Mouse (Mus musculus) midbrain, embryonic 16.5 days (tissue): Measurements from ENCODE around the gene Atp10a. TPM values are rescaled to one million over a fixed set of nuclear protein-coding genes. Genes with fewer than 3 reads are reported as not detected.

Experiments
- ATAC-seq: fragments of 200-750 bp; cut with Nextera tagmentation; 2 replicates; pipeline ENCODE4 v1.8.0; 2017; ENCODE audit warnings: moderate TSS enrichment
- H3K27ac ChIP-seq: fragments of 300-500 bp; sonication (generic); 2 replicates; pipeline ENCODE4 v1.5.1; 2014; ENCODE audit warnings: mild to moderate bottlenecking, low read length, mixed read lengths
- H3K27me3 ChIP-seq: fragments of 300-500 bp; sonication (generic); 2 replicates; pipeline ENCODE4 v1.6.1; 2014; ENCODE audit warnings: low read depth, low read length, mixed read lengths; ENCODE audit not compliant: control insufficient read depth, insufficient read depth
- H3K36me3 ChIP-seq: fragments of 300-500 bp; sonication (generic); 2 replicates; pipeline ENCODE4 v1.6.1; 2014; ENCODE audit warnings: mild to moderate bottlenecking, low read length, moderate library complexity, mixed read lengths; ENCODE audit not compliant: control insufficient read depth, insufficient read depth
- H3K4me1 ChIP-seq: fragments of 300-500 bp; sonication (generic); 2 replicates; pipeline ENCODE4 v1.6.1; 2014; ENCODE audit warnings: mild to moderate bottlenecking, low read length, mixed read lengths; ENCODE audit not compliant: control insufficient read depth, insufficient read depth
- H3K4me2 ChIP-seq: fragments of 300-500 bp; sonication (generic); 2 replicates; pipeline ENCODE4 v1.6.1; 2014; ENCODE audit warnings: mild to moderate bottlenecking, low read length, mixed read lengths
- H3K4me3 ChIP-seq: fragments of 300-500 bp; sonication (generic); 2 replicates; pipeline ENCODE4 v1.5.1; 2014; ENCODE audit warnings: low read depth, mild to moderate bottlenecking, low read length, moderate library complexity, mixed read lengths
- H3K9ac ChIP-seq: fragments of 300-500 bp; sonication (generic); 2 replicates; pipeline ENCODE4 v1.6.1; 2014; ENCODE audit warnings: low read depth, low read length, mixed read lengths
- H3K9me3 ChIP-seq: fragments of 300-500 bp; sonication (generic); replicated peaks from 2 replicates; pipeline ENCODE4 v1.6.1; 2014; ENCODE audit warnings: mild to moderate bottlenecking, low read length, mixed read lengths; ENCODE audit not compliant: control insufficient read depth, poor library complexity, severe bottlenecking
- WGBS: fragments of 180-500 bp; shearing (Covaris S2); extraction: QIAGEN DNeasy Blood & Tissue Kit; methylation state at CpG from one replicate; pipeline ENCODE4 v1.1.7; 2014; 5-methylcytosine and 5-hydroxymethylcytosine counted together
- polyA plus RNA-seq: library from polyadenylated mRNA; unstranded; fragments of >200 nt; fragmentation: Nextera tagmentation; extraction: Ambion mirVana; gene quantifications from 2 replicates; pipeline ENCODE4 v1.2.1, GENCODE M21; 2015

Atp10a gene
- polyA plus RNA-seq, 1 experiment from 2014 or later, result 1.2 TPM

DNA sequence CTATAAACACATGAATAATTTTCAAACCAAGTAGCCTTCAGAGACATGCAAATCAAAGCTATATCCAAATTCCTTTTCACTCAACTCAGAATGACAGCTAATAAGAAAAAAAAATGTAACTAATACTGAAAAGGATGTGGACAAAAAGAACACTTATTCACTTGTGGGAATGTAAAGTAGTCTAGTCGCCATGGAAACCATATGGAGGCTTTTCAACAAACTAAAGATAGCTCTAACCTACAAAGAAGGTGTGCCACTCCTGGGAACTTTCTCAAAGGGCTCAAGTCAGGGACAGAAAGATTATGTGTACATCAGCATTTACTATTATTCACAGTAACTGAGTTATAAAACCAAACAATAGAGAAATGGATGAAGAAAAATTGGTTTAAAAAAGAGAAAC is 8.6 kb upstream of the Atp10a start:
- no peaks in the 10 kb centered on the region for H3K9me3 ChIP-seq
- H3K4me3 ChIP-seq, result no peak overlapping the region
- no peak overlapping the region for H3K9ac ChIP-seq
- no peak for ATAC-seq
- H3K4me1 ChIP-seq, result no peaks in the 10 kb centered on the region
- H3K27ac ChIP-seq, result no peak overlapping the region
- 61% methylated on average over 1 of the region's 1 CpGs for WGBS
- H3K27me3 ChIP-seq, result no peaks in the 10 kb centered on the region
- H3K36me3 ChIP-seq, result no peaks in the 10 kb centered on the region
- no peak overlapping the region for H3K4me2 ChIP-seq

GRCm38 (mm10) chr7:58657913-58658789 is 2.2 kb downstream of the Atp10a start:
- Histone ChIP-seq H3K9ac (peak overlapping the region; percentile 77), H3K27ac (no peak overlapping the region), H3K27me3 (no peaks in the 10 kb centered on the region; the same call in 1 of the 2 replicates), H3K4me1 (peaks cover 5% of the 10 kb centered on the region; the same call in 1 of the 2 replicates), H3K4me2 (peak overlapping the region; percentile 97), H3K9me3 (no peaks in the 10 kb centered on the region), H3K4me3 (peak overlapping the region; percentile 79), H3K36me3 (no peaks in the 10 kb centered on the region)
- WGBS, result under 1% methylated on average over 71 of the region's 81 CpGs
- ATAC-seq, result peak; percentile 89

GRCm38 (mm10) chr7:58658790-58659405 is 2.9 kb downstream of the Atp10a start:
- peak overlapping the region; percentile 77 for H3K9ac ChIP-seq
- no peaks in the 10 kb centered on the region for H3K36me3 ChIP-seq
- no peaks in the 10 kb centered on the region for H3K9me3 ChIP-seq
- H3K4me2 ChIP-seq, result peak overlapping the region; percentile 97
- H3K4me3 ChIP-seq, result peak overlapping the region; percentile 79
- WGBS, result 28% methylated on average over 14 of the region's 14 CpGs
- H3K4me1 ChIP-seq, result peaks cover 5% of the 10 kb centered on the region; the same call in 1 of the 2 replicates
- no peak overlapping the region for H3K27ac ChIP-seq
- no peak; the same call in 1 of the 2 replicates for ATAC-seq
- no peaks in the 10 kb centered on the region; the same call in 1 of the 2 replicates for H3K27me3 ChIP-seq

GRCm38 (mm10) chr7:58660046-58660445 is 4.1 kb downstream of the Atp10a start:
- Histone ChIP-seq H3K4me2 (no peak overlapping the region), H3K4me3 (no peak overlapping the region), H3K9ac (no peak overlapping the region), H3K9me3 (no peaks in the 10 kb centered on the region), H3K27me3 (no peaks in the 10 kb centered on the region; the same call in 1 of the 2 replicates), H3K27ac (no peak overlapping the region), H3K4me1 (peaks cover 5% of the 10 kb centered on the region; the same call in 1 of the 2 replicates), H3K36me3 (no peaks in the 10 kb centered on the region)
- no peak for ATAC-seq

DNA sequence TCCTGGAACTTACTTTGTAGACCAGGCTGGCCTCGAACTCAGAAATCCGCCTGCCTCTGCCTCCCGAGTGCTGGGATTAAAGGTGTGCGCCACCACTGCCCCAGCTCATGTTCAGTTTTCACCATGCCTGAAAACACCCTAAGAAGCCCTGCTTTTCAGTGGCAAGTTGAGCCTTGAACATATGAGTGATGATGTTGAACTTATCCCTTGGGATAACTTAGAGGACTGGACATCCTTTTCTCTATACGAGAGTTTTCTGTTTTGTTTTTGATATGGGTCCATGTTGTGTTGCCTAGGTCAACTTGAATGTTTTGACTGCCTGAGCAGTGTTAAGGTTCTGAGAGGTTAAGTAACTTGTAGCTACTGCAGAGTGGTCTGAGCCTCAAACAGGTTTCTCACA is 4.7 kb downstream of the Atp10a start:
- Histone ChIP-seq H3K4me1 (peaks cover 5% of the 10 kb centered on the region; the same call in 1 of the 2 replicates), H3K4me2 (no peak overlapping the region), H3K9me3 (no peaks in the 10 kb centered on the region), H3K9ac (no peak overlapping the region), H3K4me3 (no peak overlapping the region), H3K36me3 (no peaks in the 10 kb centered on the region), H3K27ac (no peak overlapping the region), H3K27me3 (no peaks in the 10 kb centered on the region; the same call in 1 of the 2 replicates)
- 98% methylated on average over 5 of the region's 5 CpGs for WGBS
- no peak for ATAC-seq

DNA sequence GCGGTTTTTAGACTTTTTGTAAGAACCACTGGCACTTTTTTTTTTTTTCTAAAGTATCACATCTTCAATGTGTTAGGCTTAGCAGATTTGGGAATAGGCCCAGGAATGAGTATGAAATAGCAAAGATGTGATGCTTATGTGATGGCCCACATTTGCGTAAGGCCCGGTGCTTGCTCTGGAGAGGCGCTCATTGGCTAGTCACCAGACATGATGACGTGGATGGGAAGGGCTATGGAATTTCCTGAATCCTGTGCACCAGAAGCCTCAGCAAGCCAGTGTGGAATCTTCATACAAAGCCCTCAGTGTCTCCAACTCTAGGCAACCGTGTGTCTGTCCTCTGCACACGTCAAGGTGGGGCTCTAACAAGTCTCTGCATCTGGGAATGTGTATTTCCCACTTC is 5.1 kb downstream of the Atp10a start:
- no peak overlapping the region for H3K4me3 ChIP-seq
- H3K27ac ChIP-seq, result no peak overlapping the region
- 97% methylated on average over 7 of the region's 7 CpGs for WGBS
- no peaks in the 10 kb centered on the region; the same call in 1 of the 2 replicates for H3K27me3 ChIP-seq
- H3K36me3 ChIP-seq, result no peaks in the 10 kb centered on the region
- no peak for ATAC-seq
- peaks cover 5% of the 10 kb centered on the region; the same call in 1 of the 2 replicates for H3K4me1 ChIP-seq
- no peak overlapping the region for H3K9ac ChIP-seq
- H3K9me3 ChIP-seq, result no peaks in the 10 kb centered on the region
- H3K4me2 ChIP-seq, result no peak overlapping the region

GRCm38 (mm10) chr7:58668617-58669016 is 12.7 kb downstream of the Atp10a start:
- no peak overlapping the region for H3K4me3 ChIP-seq
- H3K9me3 ChIP-seq, result no peaks in the 10 kb centered on the region; the same call in 1 of the 2 replicates
- H3K36me3 ChIP-seq, result no peaks in the 10 kb centered on the region
- WGBS, result 23% methylated on average over 1 of the region's 1 CpGs
- H3K9ac ChIP-seq, result no peak overlapping the region
- H3K4me2 ChIP-seq, result no peak overlapping the region
- ATAC-seq, result no peak
- H3K27ac ChIP-seq, result no peak overlapping the region
- H3K4me1 ChIP-seq, result no peaks in the 10 kb centered on the region
- H3K27me3 ChIP-seq, result no peaks in the 10 kb centered on the region

- H3K27ac ChIP-seq, result no peak overlapping the region
- 46% methylated on average over 3 of the region's 3 CpGs for WGBS
- H3K9ac ChIP-seq, result no peak overlapping the region
- H3K4me3 ChIP-seq, result no peak overlapping the region
- no peaks in the 10 kb centered on the region for H3K4me1 ChIP-seq
- H3K36me3 ChIP-seq, result no peaks in the 10 kb centered on the region
- no peaks in the 10 kb centered on the region for H3K27me3 ChIP-seq
- ATAC-seq, result no peak
- no peak overlapping the region for H3K4me2 ChIP-seq
- no peaks in the 10 kb centered on the region; the same call in 1 of the 2 replicates for H3K9me3 ChIP-seq
Observed at GRCm38 (mm10) chr7:58676075-58676474, 20.1 kb downstream of the Atp10a start.
